Mouse (Mus musculus): ENCODE data around the gene Asprv1. TPM values are rescaled to one million over a fixed set of nuclear protein-coding genes. Genes with fewer than 3 reads are reported as not detected.

Asprv1 gene
- polyA plus RNA-seq, 1 experiment from 2014 or later = 1.0 TPM

DNA sequence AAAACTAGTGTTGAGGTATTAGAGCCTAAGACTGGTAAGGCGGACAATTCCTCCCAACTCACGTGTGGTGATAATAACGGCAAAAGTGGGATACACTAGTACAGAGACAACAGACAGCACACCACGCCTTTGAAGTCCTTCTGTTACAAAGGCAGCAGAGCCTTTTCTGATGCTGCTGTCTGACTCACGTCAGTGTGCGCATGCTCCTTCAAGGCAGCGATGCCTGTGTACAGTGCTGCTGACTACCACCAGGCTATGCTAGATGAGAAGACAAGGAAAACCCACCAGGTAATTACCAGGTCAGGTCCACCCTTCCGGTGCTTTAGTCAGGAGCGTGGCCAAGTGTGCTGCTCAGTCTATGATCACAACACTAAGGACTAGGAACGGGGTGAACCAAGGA, 39.1 kb downstream of the Asprv1 start:
- Histone ChIP-seq H3K4me3 (ENCODE audit: low read depth, low read length) (no peak overlapping the region), H3K9me3 (replicated peaks; ENCODE audit: control insufficient read depth, low read length) (no peaks in the 10 kb centered on the region), H3K4me1 (ENCODE audit: control insufficient read depth, insufficient read depth, low read length) (peaks cover 11% of the 10 kb centered on the region; the same call in 1 of the 2 replicates), H3K27ac (ENCODE audit: low read depth, low read length) (no peak overlapping the region), H3K27me3 (replicated peaks; ENCODE audit: control insufficient read depth, insufficient read depth, low read length) (no peaks in the 10 kb centered on the region), H3K9ac (ENCODE audit: low read length) (no peak overlapping the region), H3K36me3 (ENCODE audit: control insufficient read depth, insufficient read depth, low read length) (peaks cover 23% of the 10 kb centered on the region), H3K4me2 (ENCODE audit: low read length) (no peak overlapping the region)
- ATAC-seq (no peak), DNase-seq (ENCODE audit: low spot score) (no peak)
- 92% methylated on average over 10 of the region's 10 CpGs for WGBS

DNA sequence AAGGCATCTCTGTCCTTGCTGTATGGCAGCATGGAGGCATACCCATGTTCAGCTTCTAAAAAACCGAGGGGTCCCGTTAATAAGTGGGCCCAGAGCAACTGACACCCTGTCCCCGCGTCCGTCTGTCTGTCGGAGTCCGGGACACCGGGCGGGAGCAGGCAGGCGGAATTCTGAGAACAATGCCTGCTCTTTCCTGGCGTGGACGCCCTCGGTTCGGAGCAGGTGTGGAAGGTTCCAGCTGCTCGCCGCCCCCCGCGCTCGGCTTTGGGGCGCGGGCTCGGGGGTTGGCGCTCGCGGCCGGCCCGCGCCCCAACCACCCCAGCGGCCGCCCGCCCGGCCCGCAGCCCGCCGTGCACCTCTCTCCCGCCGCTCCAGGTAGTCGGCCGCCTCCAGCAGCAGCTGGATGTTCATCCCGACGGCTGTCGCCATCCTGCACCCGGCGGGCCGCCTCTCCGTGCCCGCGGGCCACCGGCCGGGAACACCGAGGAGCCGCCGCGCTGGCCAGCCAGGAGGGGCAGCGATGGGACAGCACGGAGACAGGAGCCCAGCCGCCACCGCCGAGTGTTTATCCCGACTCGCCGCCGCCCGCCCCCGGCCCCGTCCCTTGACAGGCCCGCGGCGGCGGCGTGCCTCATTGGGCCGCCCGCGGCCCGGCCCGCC, 40.7 kb downstream of the Asprv1 start, which contains the start of gene Mxd1:
TSS of gene Mxd1 (minus strand) at position 582 of the 660 bp plus-strand sequence.
- H3K4me3 ChIP-seq (ENCODE audit: low read depth, low read length) = peak within 1 kb of the TSS; percentile 96
- ATAC-seq = peak; percentile 96; the same call in 1 of the 2 replicates
- WGBS = 2% methylated on average over 60 of the region's 76 CpGs
- peaks cover 11% of the 10 kb centered on the region; the same call in 1 of the 2 replicates for H3K4me1 ChIP-seq (ENCODE audit: control insufficient read depth, insufficient read depth, low read length)
- H3K9me3 ChIP-seq (replicated peaks; ENCODE audit: control insufficient read depth, low read length) = no peaks in the 10 kb centered on the region
- DNase-seq (ENCODE audit: low spot score) = peak; percentile 12
- H3K9ac ChIP-seq (ENCODE audit: low read length) = peak within 1 kb of the TSS; percentile 87
- peaks cover 27% of the 10 kb centered on the region for H3K36me3 ChIP-seq (ENCODE audit: control insufficient read depth, insufficient read depth, low read length)
- H3K27me3 ChIP-seq (replicated peaks; ENCODE audit: control insufficient read depth, insufficient read depth, low read length) = no peaks in the 10 kb centered on the region
- H3K4me2 ChIP-seq (ENCODE audit: low read length) = peak within 1 kb of the TSS; percentile 89
- peak within 1 kb of the TSS; percentile 60 for H3K27ac ChIP-seq (ENCODE audit: low read depth, low read length)

DNA sequence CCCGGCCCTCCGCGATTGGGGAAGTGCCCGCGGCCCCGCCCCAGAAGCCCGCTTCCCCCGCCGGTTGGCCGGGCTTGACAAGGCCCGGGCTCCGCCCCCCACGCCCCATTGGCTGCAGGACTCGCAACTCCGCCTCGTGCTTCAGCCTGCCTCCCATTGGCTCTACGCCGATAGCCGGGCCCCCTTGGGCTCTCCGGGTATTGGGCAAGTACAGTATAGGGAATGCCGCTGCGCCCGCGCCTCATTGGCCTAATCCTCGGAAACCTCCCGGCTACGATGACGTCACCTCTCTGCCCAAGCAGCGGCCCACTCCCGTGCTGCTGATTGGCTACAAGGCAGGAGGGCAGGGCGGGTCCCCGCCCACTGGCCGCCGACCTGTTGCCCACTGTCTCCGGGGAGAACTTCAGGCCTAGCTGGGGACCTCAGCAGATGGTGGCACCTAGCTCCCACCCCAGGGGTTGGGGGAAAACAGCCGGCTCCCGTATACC, 41.3 kb downstream of the Asprv1 start:
- Histone ChIP-seq H3K4me1 (ENCODE audit: control insufficient read depth, insufficient read depth, low read length) (peaks cover 11% of the 10 kb centered on the region; the same call in 1 of the 2 replicates), H3K4me3 (ENCODE audit: low read depth, low read length) (peak overlapping the region; percentile 96), H3K27me3 (replicated peaks; ENCODE audit: control insufficient read depth, insufficient read depth, low read length) (no peaks in the 10 kb centered on the region), H3K9ac (ENCODE audit: low read length) (peak overlapping the region; percentile 87), H3K27ac (ENCODE audit: low read depth, low read length) (peak overlapping the region; percentile 44; the same call in 1 of the 2 replicates), H3K36me3 (ENCODE audit: control insufficient read depth, insufficient read depth, low read length) (peaks cover 30% of the 10 kb centered on the region), H3K4me2 (ENCODE audit: low read length) (peak overlapping the region; percentile 89), H3K9me3 (replicated peaks; ENCODE audit: control insufficient read depth, low read length) (no peaks in the 10 kb centered on the region)
- DNase-seq (ENCODE audit: low spot score) = peak; percentile 100
- ATAC-seq = peak; percentile 100
- under 1% methylated on average over 34 of the region's 37 CpGs for WGBS

DNA sequence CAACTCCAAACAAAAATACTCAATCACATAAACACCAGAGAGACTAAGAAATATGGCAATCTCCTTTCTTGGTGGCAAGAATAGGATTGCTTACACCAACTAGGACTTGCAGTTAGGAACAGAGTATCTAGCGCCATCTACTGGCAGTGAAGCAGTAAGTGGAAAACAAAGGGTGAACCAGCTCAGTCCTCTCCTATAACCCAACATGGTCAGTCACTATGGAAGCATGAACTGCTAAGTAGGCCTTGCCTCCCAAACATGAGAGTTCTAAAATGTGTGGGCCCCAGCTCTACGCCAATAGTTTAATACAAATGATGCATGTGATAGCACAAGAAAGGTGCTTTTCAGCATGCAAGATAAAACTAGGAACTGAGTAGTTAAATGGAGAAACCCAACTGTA, 42.9 kb downstream of the Asprv1 start:
- no peak for ATAC-seq
- Histone ChIP-seq H3K9ac (ENCODE audit: low read length) (no peak overlapping the region), H3K27me3 (replicated peaks; ENCODE audit: control insufficient read depth, insufficient read depth, low read length) (no peaks in the 10 kb centered on the region), H3K9me3 (replicated peaks; ENCODE audit: control insufficient read depth, low read length) (no peaks in the 10 kb centered on the region), H3K36me3 (ENCODE audit: control insufficient read depth, insufficient read depth, low read length) (peaks cover 43% of the 10 kb centered on the region), H3K4me3 (ENCODE audit: low read depth, low read length) (no peak overlapping the region), H3K4me2 (ENCODE audit: low read length) (no peak overlapping the region), H3K4me1 (ENCODE audit: control insufficient read depth, insufficient read depth, low read length) (peaks cover 11% of the 10 kb centered on the region; the same call in 1 of the 2 replicates), H3K27ac (ENCODE audit: low read depth, low read length) (peak overlapping the region; percentile 23; the same call in 1 of the 2 replicates)
- DNase-seq (ENCODE audit: low spot score) = peak; percentile 93
- 18% methylated on average over 2 of the region's 2 CpGs for WGBS

DNA sequence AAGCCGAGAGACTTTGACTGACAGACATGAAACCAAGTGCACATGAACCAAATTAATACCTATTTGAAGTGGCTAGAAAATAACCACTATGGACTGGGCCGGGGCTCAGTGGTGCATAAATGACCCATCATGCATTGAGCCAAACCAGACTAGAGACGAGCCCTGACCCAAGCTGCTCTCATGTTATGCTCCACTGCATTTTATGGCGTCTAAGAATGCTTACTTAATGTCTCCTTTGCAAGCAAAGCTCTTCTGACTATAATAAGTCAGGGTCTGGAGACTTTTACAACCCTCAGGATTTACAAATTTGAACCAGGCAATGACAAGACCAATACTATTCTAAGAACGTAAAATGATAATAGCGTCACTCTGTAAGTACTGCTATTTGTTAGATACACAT, 50.4 kb downstream of the Asprv1 start:
- H3K9me3 ChIP-seq (replicated peaks; ENCODE audit: control insufficient read depth, low read length) = no peaks in the 10 kb centered on the region
- 92% methylated on average over 6 of the region's 6 CpGs for WGBS
- H3K9ac ChIP-seq (ENCODE audit: low read length) = no peak overlapping the region
- no peak overlapping the region for H3K27ac ChIP-seq (ENCODE audit: low read depth, low read length)
- H3K4me3 ChIP-seq (ENCODE audit: low read depth, low read length) = no peak overlapping the region
- no peaks in the 10 kb centered on the region for H3K27me3 ChIP-seq (replicated peaks; ENCODE audit: control insufficient read depth, insufficient read depth, low read length)
- H3K4me1 ChIP-seq (ENCODE audit: control insufficient read depth, insufficient read depth, low read length) = no peaks in the 10 kb centered on the region
- peaks cover 93% of the 10 kb centered on the region for H3K36me3 ChIP-seq (ENCODE audit: control insufficient read depth, insufficient read depth, low read length)
- H3K4me2 ChIP-seq (ENCODE audit: low read length) = no peak overlapping the region
- ATAC-seq (no peak), DNase-seq (ENCODE audit: low spot score) (no peak)

Other genes with a start within 250 kb of the Asprv1 start
- 81.3 and 90.2 TPM in 2 replicates for gene Pcyox1, start 231.0 kb upstream of the Asprv1 start, polyA plus RNA-seq (2014; fragmentation: Nextera tagmentation; extraction: Ambion mirVana)
- 299 and 325 TPM in 2 replicates for gene Tia1, start 223.9 kb upstream of the Asprv1 start, polyA plus RNA-seq (2014; fragmentation: Nextera tagmentation; extraction: Ambion mirVana)
- 1.9 TPM in 1 of 2 replicates, not detected in the other for gene Gm44790, start 201.5 kb upstream of the Asprv1 start, polyA plus RNA-seq (2014; fragmentation: Nextera tagmentation; extraction: Ambion mirVana)
- gene C87436, start 189.8 kb upstream of the Asprv1 start, polyA plus RNA-seq (2014; fragmentation: Nextera tagmentation; extraction: Ambion mirVana) = 33.6 and 35.2 TPM in 2 replicates
- gene Pcbp1, start 101.8 kb upstream of the Asprv1 start, polyA plus RNA-seq (2014; fragmentation: Nextera tagmentation; extraction: Ambion mirVana) = 176 and 206 TPM in 2 replicates
- gene Mxd1, start 41.0 kb downstream of the Asprv1 start, polyA plus RNA-seq (2014; fragmentation: Nextera tagmentation; extraction: Ambion mirVana) = 15.3 and 16.4 TPM in 2 replicates
- 109 and 119 TPM in 2 replicates for gene Snrnp27, start 56.4 kb downstream of the Asprv1 start, polyA plus RNA-seq (2014; fragmentation: Nextera tagmentation; extraction: Ambion mirVana)
- gene Gmcl1, start 105.2 kb downstream of the Asprv1 start, polyA plus RNA-seq (2014; fragmentation: Nextera tagmentation; extraction: Ambion mirVana) = 33.8 and 39.3 TPM in 2 replicates
- 6.5 and 7.2 TPM in 2 replicates for gene Anxa4, start 165.4 kb downstream of the Asprv1 start, polyA plus RNA-seq (2014; fragmentation: Nextera tagmentation; extraction: Ambion mirVana)
- 23.5 and 30.9 TPM in 2 replicates for gene Aak1, start 221.4 kb downstream of the Asprv1 start, polyA plus RNA-seq (2014; fragmentation: Nextera tagmentation; extraction: Ambion mirVana)

Data from forebrain, embryonic 14.5 days (tissue).